Mouse (Mus musculus) brain, embryonic 14.5 days (tissue): ENCODE results near the gene Cd28.

ENCODE experiments used
- CTCF ChIP-seq: fragments of 200-500 bp; IDR thresholded peaks from 2 replicates; pipeline ENCODE4 v1.5.1; 2012; ENCODE audit warnings: inconsistent platforms, mild to moderate bottlenecking, moderate library complexity, borderline replicate concordance; ENCODE audit not compliant: insufficient read depth, insufficient read length; ENCODE audit errors: extremely low read depth
- POLR2A ChIP-seq: fragments of 200-500 bp; IDR thresholded peaks from 2 replicates; pipeline ENCODE4 v1.6.1; 2012; ENCODE audit warnings: mild to moderate bottlenecking, inconsistent platforms, borderline replicate concordance; ENCODE audit not compliant: poor library complexity, insufficient read depth, insufficient read length, severe bottlenecking; ENCODE audit errors: extremely low read depth

GRCm38 (mm10) chr1:60811998-60812397 lies 95.4 kb downstream of the Cd28 start:
- no peak for TF ChIP-seq CTCF
- TF ChIP-seq POLR2A = no peak
